Mouse (Mus musculus) stomach, embryonic 16.5 days (tissue): Measurements from ENCODE around the gene Ctnnd2. TPM values are rescaled to one million over a fixed set of nuclear protein-coding genes. Genes with fewer than 3 reads are reported as not detected.

Experiments
- ATAC-seq: fragments of 200-750 bp; cut with Nextera tagmentation; 2 replicates; pipeline ENCODE4 v1.8.0; 2017; ENCODE audit warnings: moderate number of reproducible peaks, moderate TSS enrichment; ENCODE audit not compliant: insufficient read depth, low FRiP score
- H3K27ac ChIP-seq: fragments of 300-500 bp; sonication (generic); 2 replicates; pipeline ENCODE4 v1.5.1; 2014; ENCODE audit warnings: low read length
- H3K27me3 ChIP-seq: fragments of 300-500 bp; sonication (generic); 2 replicates; pipeline ENCODE4 v1.6.1; 2014; ENCODE audit warnings: low read length, control low read depth, mixed read lengths; ENCODE audit not compliant: control insufficient read depth, insufficient read depth
- H3K36me3 ChIP-seq: fragments of 300-500 bp; sonication (generic); 2 replicates; pipeline ENCODE4 v1.6.1; 2014; ENCODE audit warnings: low read length; ENCODE audit not compliant: control insufficient read depth, insufficient read depth
- H3K4me1 ChIP-seq: fragments of 300-500 bp; sonication (generic); 2 replicates; pipeline ENCODE4 v1.6.1; 2014; ENCODE audit warnings: low read length, control low read depth, mixed read lengths; ENCODE audit not compliant: control insufficient read depth, insufficient read depth
- H3K4me2 ChIP-seq: fragments of 300-500 bp; sonication (generic); 2 replicates; pipeline ENCODE4 v1.6.1; 2014; ENCODE audit warnings: low read depth, low read length, mixed read lengths
- H3K4me3 ChIP-seq: fragments of 300-500 bp; sonication (generic); replicated peaks from 2 replicates; pipeline ENCODE4 v1.5.1; 2014; ENCODE audit warnings: mild to moderate bottlenecking, low read length
- H3K9ac ChIP-seq: fragments of 300-500 bp; sonication (generic); 2 replicates; pipeline ENCODE4 v1.6.1; 2014; ENCODE audit warnings: low read length
- H3K9me3 ChIP-seq: fragments of 300-500 bp; sonication (generic); replicated peaks from 2 replicates; pipeline ENCODE4 v1.6.1; 2016; ENCODE audit warnings: low read length, control low read depth; ENCODE audit not compliant: control insufficient read depth
- WGBS: fragments of 180-500 bp; shearing (Covaris S2); extraction: QIAGEN DNeasy Blood & Tissue Kit; methylation state at CpG from one replicate; pipeline ENCODE4 v1.1.7; 2014; 5-methylcytosine and 5-hydroxymethylcytosine counted together
- polyA plus RNA-seq: library from polyadenylated mRNA; unstranded; fragments of >200 nt; fragmentation: Nextera tagmentation; extraction: Ambion mirVana; gene quantifications from 2 replicates; pipeline ENCODE4 v1.2.1, GENCODE M21; 2015

Ctnnd2 gene
- polyA plus RNA-seq, 1 experiment from 2014 or later, result 2.6 TPM

GRCm38 (mm10) chr15:30564594-30564993 lies 392.2 kb downstream of the Ctnnd2 start:
- no peaks in the 10 kb centered on the region for H3K4me1 ChIP-seq
- no peak overlapping the region for H3K4me3 ChIP-seq
- no peaks in the 10 kb centered on the region for H3K9me3 ChIP-seq
- H3K9ac ChIP-seq, result no peak overlapping the region
- no peaks in the 10 kb centered on the region for H3K27me3 ChIP-seq
- H3K36me3 ChIP-seq, result no peaks in the 10 kb centered on the region
- no peak overlapping the region for H3K27ac ChIP-seq
- H3K4me2 ChIP-seq, result no peak overlapping the region
- 74% methylated on average over 2 of the region's 2 CpGs for WGBS
- no peak for ATAC-seq

DNA sequence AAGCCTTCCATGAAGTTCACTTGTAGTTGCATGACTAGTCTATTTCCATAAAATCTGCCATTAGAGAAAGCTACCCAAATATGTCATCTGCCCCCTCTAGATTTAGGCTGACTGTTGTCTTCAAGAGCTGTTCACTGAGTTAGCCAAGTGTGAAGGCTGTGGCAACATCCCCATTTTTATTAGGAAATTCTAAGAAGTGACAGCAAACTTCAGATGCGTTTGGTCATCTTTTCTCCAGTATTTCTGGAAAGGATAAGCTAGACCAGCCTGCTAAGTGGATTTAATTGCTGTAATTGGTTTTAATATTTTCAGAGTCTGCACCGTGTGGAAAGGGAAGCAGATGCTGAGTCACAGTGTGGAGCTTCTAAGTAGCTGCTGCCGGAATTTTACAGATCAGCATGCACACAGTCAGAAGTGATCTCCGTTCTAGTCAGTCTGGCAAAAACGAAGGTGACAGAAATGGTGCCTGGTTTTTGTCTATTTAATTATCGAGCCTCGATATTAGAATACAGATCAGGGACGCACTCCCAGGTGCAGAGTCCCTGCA lies 397.9 kb downstream of the Ctnnd2 start:
- H3K4me2 ChIP-seq, result no peak overlapping the region
- ATAC-seq, result no peak
- H3K4me3 ChIP-seq, result no peak overlapping the region
- no peak overlapping the region for H3K27ac ChIP-seq
- H3K9me3 ChIP-seq, result no peaks in the 10 kb centered on the region
- 77% methylated on average over 8 of the region's 8 CpGs for WGBS
- no peaks in the 10 kb centered on the region for H3K27me3 ChIP-seq
- no peaks in the 10 kb centered on the region for H3K4me1 ChIP-seq
- no peak overlapping the region for H3K9ac ChIP-seq
- no peaks in the 10 kb centered on the region for H3K36me3 ChIP-seq

- WGBS, result 79% methylated on average over 5 of the region's 5 CpGs
- Histone ChIP-seq H3K4me1 (no peaks in the 10 kb centered on the region), H3K9ac (no peak overlapping the region), H3K4me2 (no peak overlapping the region), H3K27ac (no peak overlapping the region), H3K36me3 (no peaks in the 10 kb centered on the region), H3K9me3 (no peaks in the 10 kb centered on the region), H3K4me3 (no peak overlapping the region), H3K27me3 (no peaks in the 10 kb centered on the region)
- no peak for ATAC-seq
Measured at GRCm38 (mm10) chr15:30587446-30587845, 415.1 kb downstream of the Ctnnd2 start.

DNA sequence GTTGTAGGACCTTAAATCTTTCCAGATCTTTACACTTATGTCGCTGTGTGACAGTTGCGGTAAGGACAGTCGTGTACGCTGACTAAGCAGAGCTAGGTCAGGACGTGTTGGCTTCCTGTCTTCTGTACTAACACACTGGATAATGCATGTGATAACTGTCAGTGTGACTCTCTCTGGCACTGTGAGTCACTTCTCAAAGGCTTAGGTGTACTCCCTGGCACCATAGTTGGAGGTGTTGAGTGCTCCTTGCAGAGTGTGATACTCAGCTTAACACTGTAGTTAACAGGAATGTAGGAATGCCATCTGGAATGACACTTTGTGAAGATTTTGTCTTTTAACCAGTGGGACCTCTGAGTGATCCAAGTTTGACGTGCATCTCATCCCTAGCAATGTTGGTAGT lies 418.5 kb downstream of the Ctnnd2 start:
- no peak overlapping the region for H3K4me2 ChIP-seq
- H3K36me3 ChIP-seq, result no peaks in the 10 kb centered on the region
- H3K4me1 ChIP-seq, result no peaks in the 10 kb centered on the region
- no peak overlapping the region for H3K27ac ChIP-seq
- H3K9ac ChIP-seq, result no peak overlapping the region
- no peak overlapping the region for H3K4me3 ChIP-seq
- whole genome bisulfite sequencing, result 85% methylated on average over 6 of the region's 6 CpGs
- no peaks in the 10 kb centered on the region for H3K9me3 ChIP-seq
- H3K27me3 ChIP-seq, result no peaks in the 10 kb centered on the region
- ATAC-seq, result no peak

- Histone ChIP-seq H3K9ac (no peak overlapping the region), H3K27me3 (no peaks in the 10 kb centered on the region), H3K9me3 (no peaks in the 10 kb centered on the region), H3K4me2 (no peak overlapping the region), H3K4me3 (no peak overlapping the region), H3K27ac (no peak overlapping the region), H3K4me1 (no peaks in the 10 kb centered on the region), H3K36me3 (no peaks in the 10 kb centered on the region)
- WGBS, result 76% methylated on average over 1 of the region's 1 CpGs
- no peak for ATAC-seq
Measured at GRCm38 (mm10) chr15:30595507-30595906, 423.1 kb downstream of the Ctnnd2 start.

DNA sequence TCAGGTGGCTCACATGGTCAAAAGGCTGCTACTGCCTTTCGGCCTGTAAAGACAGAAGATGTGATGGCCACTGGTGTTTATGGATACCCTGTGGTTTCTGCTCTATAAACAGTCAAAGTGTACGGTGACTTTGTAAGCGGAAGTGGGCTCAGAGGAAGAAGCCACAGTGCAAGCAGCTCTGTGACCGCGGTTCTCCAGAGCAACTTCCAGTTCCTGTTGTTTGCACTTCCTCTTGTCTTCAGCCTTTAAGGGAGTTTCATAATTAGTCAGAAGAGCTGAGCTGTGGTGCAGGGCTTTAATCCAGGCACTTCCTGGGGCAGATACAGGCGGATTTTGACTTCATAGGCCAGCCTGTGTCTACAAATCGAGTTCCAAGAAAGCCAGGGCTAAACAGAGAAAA lies 438.2 kb downstream of the Ctnnd2 start:
- WGBS, result 62% methylated on average over 7 of the region's 7 CpGs
- Histone ChIP-seq H3K27ac (no peak overlapping the region), H3K9me3 (no peaks in the 10 kb centered on the region), H3K4me2 (no peak overlapping the region), H3K9ac (no peak overlapping the region), H3K36me3 (no peaks in the 10 kb centered on the region), H3K4me3 (no peak overlapping the region), H3K4me1 (no peaks in the 10 kb centered on the region), H3K27me3 (no peaks in the 10 kb centered on the region)
- ATAC-seq, result no peak

GRCm38 (mm10) chr15:30615451-30615850 lies 443.1 kb downstream of the Ctnnd2 start:
- Histone ChIP-seq H3K4me1 (no peaks in the 10 kb centered on the region), H3K4me3 (no peak overlapping the region), H3K4me2 (no peak overlapping the region), H3K36me3 (no peaks in the 10 kb centered on the region), H3K9ac (no peak overlapping the region), H3K27ac (no peak overlapping the region), H3K9me3 (no peaks in the 10 kb centered on the region), H3K27me3 (no peaks in the 10 kb centered on the region)
- 60% methylated on average over 7 of the region's 7 CpGs for WGBS
- ATAC-seq, result no peak

GRCm38 (mm10) chr15:30616861-30617260 lies 444.5 kb downstream of the Ctnnd2 start:
- ATAC-seq, result no peak
- Histone ChIP-seq H3K4me2 (no peak overlapping the region), H3K27me3 (no peaks in the 10 kb centered on the region), H3K9ac (no peak overlapping the region), H3K27ac (no peak overlapping the region), H3K4me3 (no peak overlapping the region), H3K4me1 (no peaks in the 10 kb centered on the region), H3K36me3 (no peaks in the 10 kb centered on the region), H3K9me3 (no peaks in the 10 kb centered on the region)
- 87% methylated on average over 3 of the region's 3 CpGs for WGBS

GRCm38 (mm10) chr15:30617932-30618331 lies 445.5 kb downstream of the Ctnnd2 start:
- Histone ChIP-seq H3K27me3 (no peaks in the 10 kb centered on the region), H3K27ac (no peak overlapping the region), H3K4me3 (no peak overlapping the region), H3K9ac (no peak overlapping the region), H3K9me3 (no peaks in the 10 kb centered on the region), H3K4me1 (no peaks in the 10 kb centered on the region), H3K4me2 (no peak overlapping the region), H3K36me3 (no peaks in the 10 kb centered on the region)
- WGBS, result 73% methylated on average over 2 of the region's 2 CpGs
- no peak for ATAC-seq

DNA sequence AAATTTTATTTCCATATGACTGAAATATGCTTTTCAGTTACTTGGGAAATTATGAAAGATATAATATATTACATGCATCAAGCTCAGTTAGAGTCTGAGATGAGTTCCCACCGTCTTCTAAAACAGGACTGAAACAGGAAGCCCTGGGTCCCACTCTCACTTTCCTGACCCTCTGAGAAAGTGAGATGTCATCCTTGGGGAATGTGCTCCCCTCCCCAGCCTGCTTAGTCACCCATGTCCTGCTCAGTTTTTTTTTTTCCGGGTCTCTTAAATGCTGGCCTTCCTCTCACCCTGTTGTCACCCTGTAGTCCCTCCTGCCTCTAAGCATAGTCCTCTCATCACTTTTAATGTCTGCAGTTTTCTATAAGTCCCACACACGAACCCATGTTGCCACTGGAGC lies 456.1 kb downstream of the Ctnnd2 start:
- Histone ChIP-seq H3K36me3 (no peaks in the 10 kb centered on the region), H3K27me3 (no peaks in the 10 kb centered on the region), H3K4me1 (no peaks in the 10 kb centered on the region), H3K27ac (no peak overlapping the region), H3K4me2 (no peak overlapping the region), H3K4me3 (no peak overlapping the region), H3K9me3 (no peaks in the 10 kb centered on the region), H3K9ac (no peak overlapping the region)
- 43% methylated on average over 3 of the region's 3 CpGs for WGBS
- ATAC-seq, result no peak
